Mouse (Mus musculus) megakaryocyte, embryonic 14.5 days (primary cell): ENCODE data around the gene Cpped1.

Experiments used
- FLI1 ChIP-seq: IDR thresholded peaks from 2 replicates; pipeline ENCODE4 v1.6.1; 2012; ENCODE audit warnings: low read length, inconsistent platforms, mixed read lengths
- GATA1 ChIP-seq: IDR thresholded peaks from 3 replicates; pipeline ENCODE4 v1.6.1; 2012; ENCODE audit warnings: mixed read lengths, low read length, inconsistent platforms, borderline replicate concordance

DNA sequence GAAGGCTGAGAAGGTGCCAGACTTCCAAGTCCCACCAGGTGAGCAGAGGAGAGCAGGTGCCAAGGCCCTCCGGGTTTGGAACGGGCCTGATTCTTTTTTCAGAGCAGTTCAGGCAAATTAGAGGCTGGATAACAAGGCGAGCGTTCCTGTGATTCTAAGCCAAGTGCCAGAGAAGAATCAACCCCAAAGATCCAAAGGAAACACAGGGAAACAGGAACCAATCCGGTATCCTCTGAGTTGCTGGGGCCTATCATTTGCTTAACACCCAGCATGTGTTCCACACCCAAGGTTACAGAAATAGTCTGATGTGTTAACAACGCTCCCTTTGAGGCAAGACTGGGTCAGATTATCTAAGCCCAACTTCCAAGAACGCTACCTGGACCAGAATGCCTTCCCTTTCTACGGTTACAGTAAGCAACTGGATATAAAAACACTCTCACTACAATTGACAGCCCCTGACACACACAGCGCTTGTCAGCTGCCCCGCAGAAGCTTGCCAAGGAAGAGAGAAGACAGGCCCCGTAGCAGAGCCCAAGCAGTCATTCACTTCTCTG is 707 bp downstream of the Cpped1 start:
- TF ChIP-seq GATA1 (no peak), FLI1 (no peak)
